Mouse (Mus musculus): ENCODE measurements at regions not wholly inside any gene's neighbourhood (a gene's known extent, or its start where the extent isn't known, plus 50 kb on each side); places are given as distances from the start of the nearest gene placed in this dataset.

GRCm38 (mm10) chr2:9691906-9692305 is 189.1 kb upstream of the 4930412O13Rik start:
- DNase-seq, result no peak

GRCm38 (mm10) chr2:9693351-9693750 is 187.7 kb upstream of the 4930412O13Rik start:
- DNase-seq, result no peak

GRCm38 (mm10) chr2:9694178-9694577 is 186.9 kb upstream of the 4930412O13Rik start:
- DNase-seq, result no peak

- DNase-seq, result peak; percentile 9 to 13
These were observed 183.3 kb upstream of the 4930412O13Rik start for GRCm38 (mm10) chr2:9697591-9698345.

- DNase-seq, result peak; percentile 6 to 9
These were observed 176.8 kb upstream of the 4930412O13Rik start for GRCm38 (mm10) chr2:9704266-9704665.

GRCm38 (mm10) chr2:9709466-9709865 is 171.6 kb upstream of the 4930412O13Rik start:
- DNase-seq, result no peak

GRCm38 (mm10) chr2:9717904-9718303 is 163.1 kb upstream of the 4930412O13Rik start:
- no peak for DNase-seq

GRCm38 (mm10) chr2:9733243-9733642 is 147.8 kb upstream of the 4930412O13Rik start:
- no peak for DNase-seq

- DNase-seq, result no peak
These were observed 136.9 kb upstream of the 4930412O13Rik start for GRCm38 (mm10) chr2:9744181-9744580.

- DNase-seq, result no peak
These were observed 130.9 kb upstream of the 4930412O13Rik start for GRCm38 (mm10) chr2:9749829-9750788.

- DNase-seq, result no peak
These were observed 127.4 kb upstream of the 4930412O13Rik start for GRCm38 (mm10) chr2:9753691-9754090.

- DNase-seq, result no peak
These were observed 126.9 kb upstream of the 4930412O13Rik start for GRCm38 (mm10) chr2:9754153-9754552.

GRCm38 (mm10) chr2:9757770-9758420 is 123.2 kb upstream of the 4930412O13Rik start:
- DNase-seq, result no peak

- DNase-seq, result no peak
These were observed 122.1 kb upstream of the 4930412O13Rik start for GRCm38 (mm10) chr2:9758983-9759382.

- no peak for DNase-seq
These were observed 121.5 kb upstream of the 4930412O13Rik start for GRCm38 (mm10) chr2:9759389-9760104.

- no peak for DNase-seq
These were observed 100.9 kb upstream of the 4930412O13Rik start for GRCm38 (mm10) chr2:9780159-9780558.

- DNase-seq, result no peak
These were observed 98.4 kb upstream of the 4930412O13Rik start for GRCm38 (mm10) chr2:9782698-9783097.

GRCm38 (mm10) chr2:9791970-9792369 is 89.1 kb upstream of the 4930412O13Rik start:
- no peak for DNase-seq

GRCm38 (mm10) chr2:9792381-9792780 is 88.7 kb upstream of the 4930412O13Rik start:
- no peak for DNase-seq

- no peak for DNase-seq
These were observed 85.7 kb upstream of the 4930412O13Rik start for GRCm38 (mm10) chr2:9795401-9795800.

- DNase-seq, result no peak
These were observed 79.6 kb upstream of the 4930412O13Rik start for GRCm38 (mm10) chr2:9801484-9801883.

- DNase-seq, result no peak
These were observed 76.7 kb upstream of the 4930412O13Rik start for GRCm38 (mm10) chr2:9804306-9804705.
